Mouse (Mus musculus) forebrain, embryonic 15.5 days (tissue): ENCODE results near the gene Abca4. TPM values are rescaled to one million over a fixed set of nuclear protein-coding genes. Genes with fewer than 3 reads are reported as not detected.

Source experiments
- ATAC-seq: fragments of 200-750 bp; cut with Nextera tagmentation; replicated peaks from 2 replicates; pipeline ENCODE4 v1.8.0; 2017; ENCODE audit warnings: mild to moderate bottlenecking, moderate TSS enrichment, moderate library complexity
- H3K27ac ChIP-seq: fragments of 300-500 bp; sonication (generic); replicated peaks from 2 replicates; pipeline ENCODE4 v1.5.1; 2015; ENCODE audit warnings: mild to moderate bottlenecking, inconsistent platforms
- H3K27me3 ChIP-seq: fragments of 300-500 bp; sonication (generic); 2 replicates; pipeline ENCODE4 v1.6.1; 2015; ENCODE audit warnings: inconsistent platforms
- H3K36me3 ChIP-seq: fragments of 300-500 bp; sonication (generic); 2 replicates; pipeline ENCODE4 v1.6.1; 2015; ENCODE audit warnings: mild to moderate bottlenecking, inconsistent platforms
- H3K4me1 ChIP-seq: fragments of 300-500 bp; sonication (generic); 2 replicates; pipeline ENCODE4 v1.6.1; 2015; ENCODE audit warnings: inconsistent platforms
- H3K4me2 ChIP-seq: fragments of 300-500 bp; sonication (generic); replicated peaks from 2 replicates; pipeline ENCODE4 v1.6.1; 2015; ENCODE audit warnings: mild to moderate bottlenecking, inconsistent platforms
- H3K4me3 ChIP-seq: fragments of 300-500 bp; sonication (generic); 2 replicates; pipeline ENCODE4 v1.5.1; 2015; ENCODE audit warnings: mild to moderate bottlenecking, inconsistent platforms
- H3K9ac ChIP-seq: fragments of 300-500 bp; sonication (generic); replicated peaks from 2 replicates; pipeline ENCODE4 v1.6.1; 2015; ENCODE audit warnings: mild to moderate bottlenecking, inconsistent platforms
- H3K9me3 ChIP-seq: fragments of 300-500 bp; sonication (generic); 2 replicates; pipeline ENCODE4 v1.6.1; 2016; ENCODE audit warnings: inconsistent platforms
- WGBS: fragments of 180-500 bp; shearing (Covaris S2); methylation state at CpG from one replicate; pipeline ENCODE4 v1.1.7; 2015; ENCODE audit warnings: mixed read lengths; 5-methylcytosine and 5-hydroxymethylcytosine counted together
- polyA plus RNA-seq: library from polyadenylated mRNA; unstranded; fragments of >200 nt; fragmentation: Nextera tagmentation; extraction: Ambion mirVana; gene quantifications from 2 replicates; pipeline ENCODE4 v1.2.1, GENCODE M21; 2015

Abca4 gene
- polyA plus RNA-seq, 1 experiment from 2014 or later, result 1.4 TPM

GRCm38 (mm10) chr3:122090338-122090737 lies 46.1 kb downstream of the Abca4 start:
- Histone ChIP-seq H3K27me3 (no peaks in the 10 kb centered on the region), H3K36me3 (no peaks in the 10 kb centered on the region), H3K4me1 (peaks cover 8% of the 10 kb centered on the region; the same call in 1 of the 2 replicates), H3K9me3 (no peaks in the 10 kb centered on the region), H3K27ac (no peak overlapping the region), H3K9ac (no peak overlapping the region), H3K4me3 (no peak overlapping the region), H3K4me2 (no peak overlapping the region)
- ATAC-seq, result no peak
- 88% methylated on average over 6 of the region's 6 CpGs for WGBS

DNA sequence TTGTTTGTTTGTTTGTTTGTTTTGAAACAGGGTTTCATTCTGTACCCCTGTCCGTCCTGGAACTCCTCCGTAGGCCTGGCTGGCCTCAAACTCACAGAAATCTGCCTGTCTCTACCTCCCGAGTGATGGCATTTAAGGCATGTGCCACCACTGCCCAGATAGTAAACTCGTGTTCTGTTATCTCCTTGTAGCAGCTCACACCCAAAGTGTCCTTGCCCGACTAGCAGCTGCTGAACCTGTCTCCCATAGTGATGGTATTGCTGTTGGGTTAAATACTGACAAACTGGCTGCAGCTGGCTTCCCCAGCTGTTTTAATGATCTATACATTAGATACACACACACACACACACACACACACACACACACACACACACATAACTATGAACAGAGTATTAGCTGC lies 55.5 kb downstream of the Abca4 start:
- no peaks in the 10 kb centered on the region for H3K27me3 ChIP-seq
- no peak for ATAC-seq
- H3K9me3 ChIP-seq, result no peaks in the 10 kb centered on the region
- H3K36me3 ChIP-seq, result no peaks in the 10 kb centered on the region
- no peak overlapping the region for H3K27ac ChIP-seq
- H3K4me2 ChIP-seq, result no peak overlapping the region
- no peak overlapping the region for H3K4me3 ChIP-seq
- H3K9ac ChIP-seq, result no peak overlapping the region
- peaks cover 4% of the 10 kb centered on the region; the same call in 1 of the 2 replicates for H3K4me1 ChIP-seq
- 82% methylated on average over 5 of the region's 5 CpGs for WGBS

- no peak overlapping the region for H3K4me3 ChIP-seq
- H3K9ac ChIP-seq, result no peak overlapping the region
- H3K27me3 ChIP-seq, result no peaks in the 10 kb centered on the region
- no peaks in the 10 kb centered on the region for H3K9me3 ChIP-seq
- H3K4me1 ChIP-seq, result peaks cover 4% of the 10 kb centered on the region; the same call in 1 of the 2 replicates
- ATAC-seq, result no peak
- H3K36me3 ChIP-seq, result no peaks in the 10 kb centered on the region
- WGBS, result 69% methylated on average over 7 of the region's 7 CpGs
- H3K27ac ChIP-seq, result no peak overlapping the region
- H3K4me2 ChIP-seq, result no peak overlapping the region
Measured at GRCm38 (mm10) chr3:122102091-122102490, 57.8 kb downstream of the Abca4 start.

DNA sequence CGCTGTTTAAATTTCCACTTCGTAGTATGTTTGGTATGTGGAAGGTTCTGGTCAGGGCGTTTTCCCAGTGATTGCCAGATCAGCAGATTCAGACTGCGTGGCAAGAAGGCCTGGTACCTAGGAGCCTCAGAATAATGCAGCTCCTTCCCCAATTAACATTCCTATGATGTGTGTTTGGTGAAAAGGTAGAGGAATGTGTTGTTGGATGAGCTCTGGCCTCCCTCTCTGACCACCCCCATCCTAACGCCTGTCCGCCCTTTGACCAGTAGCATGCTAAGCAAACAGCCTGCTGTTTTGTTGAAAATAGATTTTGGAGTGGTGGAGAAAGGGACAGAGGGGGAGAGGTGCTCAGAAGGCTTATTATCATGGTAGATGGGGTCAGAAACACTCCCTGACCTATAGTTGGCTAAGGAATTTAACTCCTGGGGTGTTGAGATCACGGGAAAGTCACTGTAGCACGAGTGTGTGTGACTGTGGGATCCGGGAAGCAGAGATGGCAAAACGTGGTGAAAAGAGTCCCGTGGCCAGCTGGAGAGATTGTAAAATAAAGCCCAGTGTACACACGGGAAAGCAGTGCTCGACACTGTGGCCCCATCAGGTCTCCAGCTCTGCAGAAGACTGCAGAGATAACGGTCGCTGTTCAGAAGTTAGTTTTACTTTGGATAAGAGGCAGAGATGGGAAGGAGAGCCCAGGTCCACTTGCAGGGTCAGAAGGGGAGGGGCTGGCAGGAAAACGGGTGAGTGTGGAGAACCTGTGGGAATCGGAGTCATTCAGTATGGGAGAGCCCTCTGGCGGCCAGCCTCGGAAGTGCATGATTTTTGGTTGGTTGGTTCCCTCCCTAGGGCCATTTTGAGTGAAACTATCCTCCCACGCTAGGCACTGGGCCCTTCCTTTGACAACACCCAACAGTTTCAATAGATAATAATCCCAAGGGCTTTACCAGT lies 59.9 kb downstream of the Abca4 start:
- no peak overlapping the region for H3K4me3 ChIP-seq
- peak overlapping the region; percentile 27; the same call in 1 of the 2 replicates for H3K4me2 ChIP-seq
- 0 out of 2 replicates have a peak overlapping the region, but pooled peaks have one; percentile 24 for H3K9ac ChIP-seq
- H3K36me3 ChIP-seq, result no peaks in the 10 kb centered on the region
- peaks cover 4% of the 10 kb centered on the region; the same call in 1 of the 2 replicates for H3K4me1 ChIP-seq
- H3K9me3 ChIP-seq, result no peaks in the 10 kb centered on the region
- no peak overlapping the region for H3K27ac ChIP-seq
- WGBS, result 24% methylated on average over 20 of the region's 20 CpGs
- no peaks in the 10 kb centered on the region for H3K27me3 ChIP-seq
- ATAC-seq, result peak; percentile 46; the same call in 1 of the 2 replicates

DNA sequence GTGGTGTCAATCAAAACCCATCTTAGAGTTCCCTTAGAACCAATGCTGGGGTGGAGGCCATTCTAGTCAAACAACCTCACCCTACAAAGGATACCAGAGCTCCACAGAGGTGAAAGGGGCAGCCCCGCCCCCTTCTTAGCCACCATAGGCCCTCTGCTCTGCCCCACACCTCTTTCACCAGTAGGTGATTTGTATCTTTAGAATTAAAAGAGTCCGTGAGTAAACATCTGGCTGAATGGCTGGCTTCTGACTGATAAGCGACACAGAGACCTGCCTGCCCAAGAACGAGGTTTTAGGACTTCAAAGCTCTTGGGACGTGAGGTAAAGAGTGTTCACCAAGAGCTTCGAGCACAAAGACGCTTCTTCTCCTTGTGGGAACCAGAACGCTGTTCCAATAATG lies 62.7 kb downstream of the Abca4 start:
- no peaks in the 10 kb centered on the region for H3K27me3 ChIP-seq
- H3K9ac ChIP-seq, result no peak overlapping the region
- ATAC-seq, result no peak
- WGBS, result 77% methylated on average over 8 of the region's 8 CpGs
- no peak overlapping the region for H3K27ac ChIP-seq
- H3K4me1 ChIP-seq, result peaks cover 15% of the 10 kb centered on the region; the same call in 1 of the 2 replicates
- no peak overlapping the region for H3K4me2 ChIP-seq
- H3K9me3 ChIP-seq, result no peaks in the 10 kb centered on the region
- H3K36me3 ChIP-seq, result no peaks in the 10 kb centered on the region
- no peak overlapping the region for H3K4me3 ChIP-seq

GRCm38 (mm10) chr3:122107643-122108194 lies 63.5 kb downstream of the Abca4 start:
- ATAC-seq, result no peak
- Histone ChIP-seq H3K9me3 (no peaks in the 10 kb centered on the region), H3K27ac (no peak overlapping the region), H3K4me3 (no peak overlapping the region), H3K36me3 (no peaks in the 10 kb centered on the region), H3K4me2 (no peak overlapping the region), H3K4me1 (peaks cover 15% of the 10 kb centered on the region; the same call in 1 of the 2 replicates), H3K9ac (no peak overlapping the region), H3K27me3 (no peaks in the 10 kb centered on the region)
- WGBS, result 81% methylated on average over 14 of the region's 14 CpGs

GRCm38 (mm10) chr3:122109461-122109860 lies 65.2 kb downstream of the Abca4 start:
- no peak overlapping the region for H3K4me3 ChIP-seq
- no peak for ATAC-seq
- H3K4me2 ChIP-seq, result no peak overlapping the region
- WGBS, result 86% methylated on average over 4 of the region's 4 CpGs
- H3K36me3 ChIP-seq, result no peaks in the 10 kb centered on the region
- no peak overlapping the region for H3K27ac ChIP-seq
- H3K9me3 ChIP-seq, result no peaks in the 10 kb centered on the region
- H3K4me1 ChIP-seq, result peaks cover 12% of the 10 kb centered on the region; the same call in 1 of the 2 replicates
- no peaks in the 10 kb centered on the region for H3K27me3 ChIP-seq
- H3K9ac ChIP-seq, result no peak overlapping the region

GRCm38 (mm10) chr3:122111141-122111981 lies 67.1 kb downstream of the Abca4 start:
- H3K27ac ChIP-seq, result no peak overlapping the region
- H3K36me3 ChIP-seq, result no peaks in the 10 kb centered on the region
- ATAC-seq, result no peak
- no peak overlapping the region for H3K4me3 ChIP-seq
- H3K4me1 ChIP-seq, result peaks cover 12% of the 10 kb centered on the region; the same call in 1 of the 2 replicates
- 32% methylated on average over 9 of the region's 9 CpGs for WGBS
- H3K9me3 ChIP-seq, result no peaks in the 10 kb centered on the region
- H3K4me2 ChIP-seq, result no peak overlapping the region
- no peak overlapping the region for H3K9ac ChIP-seq
- no peaks in the 10 kb centered on the region for H3K27me3 ChIP-seq

GRCm38 (mm10) chr3:122118651-122119214 lies 74.5 kb downstream of the Abca4 start:
- Histone ChIP-seq H3K9ac (no peak overlapping the region), H3K4me2 (no peak overlapping the region), H3K4me1 (peaks cover 7% of the 10 kb centered on the region), H3K27me3 (no peaks in the 10 kb centered on the region), H3K27ac (no peak overlapping the region), H3K9me3 (no peaks in the 10 kb centered on the region), H3K36me3 (no peaks in the 10 kb centered on the region), H3K4me3 (no peak overlapping the region)
- WGBS, result 81% methylated on average over 9 of the region's 9 CpGs
- ATAC-seq, result no peak

GRCm38 (mm10) chr3:122119733-122120132 lies 75.5 kb downstream of the Abca4 start:
- H3K27me3 ChIP-seq, result no peaks in the 10 kb centered on the region
- H3K36me3 ChIP-seq, result no peaks in the 10 kb centered on the region
- H3K9ac ChIP-seq, result no peak overlapping the region
- no peak for ATAC-seq
- H3K9me3 ChIP-seq, result no peaks in the 10 kb centered on the region
- H3K4me1 ChIP-seq, result peaks cover 7% of the 10 kb centered on the region
- no peak overlapping the region for H3K4me3 ChIP-seq
- no peak overlapping the region for H3K4me2 ChIP-seq
- 61% methylated on average over 7 of the region's 7 CpGs for WGBS
- no peak overlapping the region for H3K27ac ChIP-seq

DNA sequence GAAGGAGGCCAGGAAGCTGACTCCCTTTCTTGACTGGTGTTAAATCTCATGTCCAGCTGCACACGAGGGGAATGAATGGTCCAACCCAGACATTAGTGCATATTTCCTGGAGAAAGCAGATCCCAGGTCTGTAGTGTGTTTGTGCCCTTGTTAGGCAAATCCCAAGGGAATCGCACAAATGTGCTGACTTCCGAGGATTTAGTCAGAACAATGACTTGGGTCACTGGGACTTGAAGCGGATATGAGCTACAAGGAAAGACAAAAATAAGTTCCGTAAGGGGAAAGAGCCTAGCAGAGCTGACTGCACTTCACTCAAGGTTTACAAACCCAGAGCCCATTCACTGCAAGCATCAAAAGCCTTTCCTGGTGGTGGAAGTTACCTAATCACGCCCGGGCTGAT lies 76.0 kb downstream of the Abca4 start:
- H3K4me3 ChIP-seq, result no peak overlapping the region
- H3K4me1 ChIP-seq, result peaks cover 7% of the 10 kb centered on the region
- H3K36me3 ChIP-seq, result no peaks in the 10 kb centered on the region
- no peak overlapping the region for H3K27ac ChIP-seq
- no peak overlapping the region for H3K9ac ChIP-seq
- H3K9me3 ChIP-seq, result no peaks in the 10 kb centered on the region
- no peak overlapping the region for H3K4me2 ChIP-seq
- 90% methylated on average over 7 of the region's 7 CpGs for WGBS
- no peaks in the 10 kb centered on the region for H3K27me3 ChIP-seq
- ATAC-seq, result no peak
